Mouse (Mus musculus): ENCODE measurements around the gene Znhit6.

GRCm38 (mm10) chr3:145652322-145653131 lies 76.5 kb downstream of the Znhit6 start:
- TF ChIP-seq CTCF (IDR thresholded peaks at IDR 0.05) (no peak), EP300 (IDR thresholded peaks at IDR 0.05) (no peak)
